Mouse (Mus musculus) layer of hippocampus, postnatal 14 days (tissue): ENCODE measurements around the gene Nadk2. TPM values are rescaled to one million over a fixed set of nuclear protein-coding genes. Genes with fewer than 3 reads are reported as not detected.

ENCODE experiments used
- DNase-seq, 2 experiments: peaks; one replicate each; pipeline ENCODE4 v3.0.0; 2021 to 2022; ENCODE audit warnings: low spot score in 2 of 2, mixed read lengths in 1 of 2
- total RNA-seq, 2 experiments: library from RNA; stranded (reverse); gene quantifications; 2 replicates each; pipeline ENCODE4 v1.2.3; 2021

Gene Nadk2
- total RNA-seq, 2 experiments from 2014 or later = 51.6 to 51.7 TPM

DNA sequence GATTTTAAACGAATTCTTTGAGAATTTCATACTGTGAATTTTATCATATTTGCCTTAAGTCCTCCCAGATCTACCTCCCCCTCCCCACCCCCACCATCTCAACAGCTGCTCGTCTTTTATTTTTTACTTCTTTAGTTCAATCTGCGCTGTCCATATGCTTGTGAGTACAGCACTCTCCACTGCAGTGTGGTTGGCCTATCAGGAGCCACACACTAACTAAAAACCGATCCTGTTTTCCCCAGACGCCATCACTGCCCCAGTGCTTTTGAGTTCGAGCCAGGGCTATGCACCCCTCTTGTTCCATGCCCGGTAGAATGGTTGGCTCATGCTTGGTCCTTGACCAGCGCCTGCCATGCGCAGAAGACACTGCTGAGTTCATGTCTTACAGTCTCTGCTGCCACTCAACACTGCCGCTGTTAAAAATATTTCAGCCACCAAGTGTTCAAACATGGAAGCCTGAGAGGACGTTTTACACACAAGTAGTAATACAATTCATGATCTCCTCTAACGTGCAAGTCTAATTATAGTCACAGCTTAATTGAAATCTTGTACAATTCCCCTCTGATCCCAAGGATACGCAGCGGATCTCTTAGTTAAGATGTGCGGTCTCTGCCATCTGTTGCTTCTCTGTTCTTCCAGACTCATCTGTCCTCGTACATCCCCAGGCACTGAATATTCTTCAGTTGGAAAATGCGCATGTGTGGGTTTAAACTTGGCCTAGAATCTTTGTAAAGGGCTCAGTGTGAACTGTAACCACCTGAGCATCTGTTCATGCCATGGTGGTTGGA, 17.0 kb downstream of the Nadk2 start:
- DNase-seq = no peak

DNA sequence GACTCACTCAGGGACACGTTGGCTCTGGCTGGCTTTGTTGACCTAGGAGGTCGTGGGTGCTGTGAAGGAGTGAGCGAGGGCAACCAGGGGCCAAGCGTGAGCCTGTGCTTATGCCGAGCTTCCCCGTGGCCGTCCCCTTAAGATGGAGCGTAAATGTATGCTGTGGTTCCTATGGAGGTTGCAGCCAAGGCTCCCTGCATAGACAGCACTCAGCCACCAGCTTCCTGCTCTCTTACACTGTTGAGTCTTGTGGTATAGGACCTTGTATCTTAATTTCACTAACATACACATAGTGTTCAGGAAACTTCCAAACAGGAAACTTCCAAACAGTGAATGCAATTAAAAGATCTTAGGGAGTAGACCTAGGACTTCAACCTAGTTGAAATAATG, 17.6 kb downstream of the Nadk2 start:
- no peak for DNase-seq

DNA sequence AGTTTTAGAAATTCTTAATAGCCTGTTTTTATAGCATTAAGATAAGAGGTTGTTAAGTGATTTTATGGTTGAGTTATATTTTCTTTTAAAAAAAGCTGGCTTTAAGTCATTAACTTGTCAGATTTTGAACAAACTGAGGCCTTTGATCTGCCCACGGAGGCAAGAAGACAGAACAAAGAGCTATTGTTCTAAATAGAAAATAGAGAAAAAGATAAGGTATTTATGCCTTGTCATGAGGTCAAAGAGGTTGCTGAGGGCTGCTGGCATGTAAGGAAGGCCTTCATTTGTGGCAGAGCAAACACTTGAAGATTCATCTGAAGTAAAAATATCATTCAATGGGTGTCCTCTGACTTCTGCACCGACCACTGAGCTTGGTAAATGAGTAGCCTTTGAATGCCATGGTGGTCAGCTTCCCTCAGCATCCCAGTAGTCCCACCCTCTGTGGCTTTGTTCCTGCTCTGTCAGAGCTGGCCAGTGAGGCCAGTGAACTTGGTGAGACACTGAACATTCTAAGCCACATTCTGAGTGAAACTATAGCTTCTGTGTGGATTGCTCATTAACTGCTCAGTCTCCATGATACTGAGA, 18.2 kb downstream of the Nadk2 start:
- DNase-seq = no peak

DNA sequence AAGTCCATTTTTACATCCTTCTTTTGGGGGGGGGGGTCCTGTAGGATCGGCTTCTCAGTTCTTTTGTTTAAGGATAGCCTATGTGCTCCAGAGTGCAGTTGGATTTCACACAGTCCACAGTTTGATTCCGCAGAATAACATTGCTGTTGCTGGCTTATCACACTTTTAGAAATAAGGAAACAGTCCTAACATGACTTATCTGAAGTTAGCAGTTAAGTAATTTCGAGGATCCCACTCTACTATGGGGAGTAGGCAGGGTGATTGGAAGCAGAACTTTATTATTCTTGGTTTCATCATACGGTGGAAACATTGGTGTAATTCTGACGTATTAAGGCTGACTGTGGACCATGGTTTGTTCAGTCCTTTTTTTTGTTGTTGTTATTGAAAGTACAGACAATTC, 19.6 kb downstream of the Nadk2 start:
- DNase-seq = no peak

DNA sequence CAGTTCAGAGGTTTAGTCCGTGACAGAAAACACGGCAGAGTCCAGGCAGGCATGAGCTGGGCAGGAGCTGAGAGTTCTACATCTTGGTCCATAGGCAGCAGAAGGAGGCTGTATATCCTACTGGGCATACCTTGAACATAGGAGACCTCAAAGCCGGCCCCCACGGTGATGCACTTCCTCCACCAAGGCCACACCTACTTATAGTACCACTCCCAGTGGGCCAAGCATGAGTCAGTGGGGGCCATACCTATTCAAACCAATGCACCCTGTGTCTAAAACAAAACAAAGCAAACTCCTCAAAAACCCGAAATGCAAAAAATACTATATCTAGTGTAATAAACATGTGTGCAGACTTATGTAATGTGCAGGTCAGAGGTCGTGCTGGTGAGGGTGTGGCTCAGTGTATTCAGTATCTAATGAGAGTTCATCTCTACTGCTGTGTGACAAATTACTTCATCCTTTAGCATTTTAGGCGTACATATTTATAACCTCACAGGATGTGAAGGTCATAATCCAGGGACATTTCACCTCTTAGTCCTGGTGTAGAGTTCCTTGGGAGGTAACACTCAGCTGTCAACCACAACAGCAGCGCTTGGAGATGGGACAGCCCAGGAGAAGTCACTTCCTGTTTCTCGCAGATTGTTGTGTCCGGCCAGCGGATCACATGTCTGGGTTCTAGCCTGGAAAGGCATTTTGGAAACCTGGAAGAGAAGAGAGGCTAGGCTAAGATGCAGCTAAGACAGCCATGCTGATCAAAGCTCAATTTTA, 22.7 kb downstream of the Nadk2 start:
- no peak for DNase-seq

DNA sequence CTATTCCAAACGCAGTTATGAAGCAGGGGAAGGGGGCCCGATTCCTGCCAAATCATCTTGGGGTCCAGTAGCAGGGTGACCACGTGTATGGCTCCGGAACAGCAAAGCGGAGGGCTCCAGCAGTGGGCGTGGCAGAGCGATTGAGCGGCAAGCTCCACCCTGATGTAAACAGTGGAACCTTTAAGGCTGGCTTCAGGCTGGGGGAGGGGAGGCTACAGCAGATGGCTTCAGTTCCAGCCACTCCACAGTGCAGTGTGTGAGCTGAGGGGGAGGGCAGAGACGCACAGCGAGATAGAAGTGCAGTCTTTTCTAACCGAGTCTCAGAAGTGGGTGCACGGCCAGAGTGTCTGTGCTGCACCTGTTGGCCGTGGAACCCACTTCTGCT, 23.3 kb downstream of the Nadk2 start:
- peak; percentile 26 to 49 for DNase-seq

DNA sequence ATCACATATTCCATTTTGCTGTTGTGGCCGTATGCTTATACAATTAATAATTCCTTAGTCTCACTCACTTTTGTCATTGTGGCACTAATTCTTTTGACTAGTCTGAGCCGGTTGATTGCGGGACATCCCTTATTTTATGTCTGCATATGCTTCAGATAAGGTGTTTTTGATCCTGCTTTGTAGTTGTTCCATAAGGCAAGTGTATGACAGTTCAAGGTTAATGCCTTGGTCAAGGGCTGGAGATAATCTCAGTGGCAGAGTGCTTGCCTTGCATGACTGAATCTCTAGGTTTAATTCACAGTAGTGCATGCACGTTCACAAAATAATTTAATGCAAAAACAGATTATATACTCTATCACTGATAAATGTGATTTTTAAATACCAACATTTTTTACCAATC, 25.8 kb downstream of the Nadk2 start:
- no peak for DNase-seq

DNA sequence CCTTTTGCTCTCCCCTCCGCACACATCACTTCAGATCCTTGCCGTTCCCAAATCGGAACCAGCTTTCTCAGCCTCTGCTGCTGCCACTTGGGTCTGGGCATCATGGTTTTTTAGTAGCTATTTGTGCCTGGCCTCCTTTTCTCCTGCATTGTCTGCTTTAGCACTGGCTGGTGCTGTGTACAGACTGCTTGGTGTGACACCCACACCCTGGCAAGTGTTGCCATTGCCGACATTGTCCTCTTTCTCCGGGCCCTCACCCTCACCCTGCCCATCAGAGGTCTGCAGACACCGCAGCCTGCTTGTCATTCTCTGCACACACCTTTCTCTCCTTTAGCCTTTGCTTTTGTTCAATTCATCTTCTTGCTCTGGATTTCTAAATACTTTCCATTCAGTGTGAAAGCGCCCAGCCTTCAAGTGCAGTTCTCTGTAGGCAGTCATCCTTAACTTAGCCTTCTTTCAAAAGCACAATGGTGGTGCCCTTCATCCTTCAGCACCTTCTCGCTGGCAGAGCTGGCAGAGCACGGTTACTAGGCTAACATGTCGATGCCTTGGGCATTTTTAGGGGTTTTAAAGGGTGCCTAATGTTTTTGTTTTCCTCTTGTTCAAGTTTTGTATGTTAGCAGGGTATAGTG, 29.5 kb downstream of the Nadk2 start:
- peak in 1 of 2 experiments; percentile 21 for DNase-seq

DNA sequence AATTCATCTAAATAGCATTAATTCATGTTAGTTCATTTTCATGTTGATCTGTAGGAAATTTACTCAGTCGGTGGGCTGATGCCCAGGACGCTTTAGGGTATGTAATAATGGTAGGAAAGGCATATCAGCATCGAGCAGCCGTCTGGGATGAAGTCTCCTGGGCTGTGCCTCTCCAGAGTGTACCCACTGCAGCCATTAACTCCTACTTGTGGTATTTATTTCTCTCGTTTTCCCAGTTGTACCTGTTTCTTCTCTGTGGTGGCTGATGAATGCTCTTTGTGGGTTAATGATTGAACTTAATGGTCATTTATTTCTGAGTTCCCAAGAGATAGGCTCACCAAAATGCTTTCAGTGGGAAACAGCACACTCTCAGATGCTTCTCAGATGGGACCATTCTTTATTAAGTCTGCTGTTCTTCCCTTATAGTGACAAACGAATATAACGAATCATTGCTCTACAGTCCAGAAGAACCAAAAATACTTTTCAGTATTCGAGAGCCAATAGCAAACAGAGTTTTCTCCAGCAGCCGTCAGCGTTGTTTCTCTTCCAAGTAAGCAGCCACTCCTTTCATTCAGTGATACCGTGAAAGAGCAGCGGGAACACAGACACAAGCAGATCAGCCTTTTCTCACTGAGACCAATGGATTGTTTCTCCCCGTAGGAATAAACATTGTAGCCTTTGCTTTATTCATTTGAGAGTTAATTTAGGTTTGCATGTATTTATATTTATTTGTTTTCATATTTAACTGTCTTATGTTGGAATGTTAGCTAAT, 35.4 kb downstream of the Nadk2 start:
- DNase-seq = no peak

DNA sequence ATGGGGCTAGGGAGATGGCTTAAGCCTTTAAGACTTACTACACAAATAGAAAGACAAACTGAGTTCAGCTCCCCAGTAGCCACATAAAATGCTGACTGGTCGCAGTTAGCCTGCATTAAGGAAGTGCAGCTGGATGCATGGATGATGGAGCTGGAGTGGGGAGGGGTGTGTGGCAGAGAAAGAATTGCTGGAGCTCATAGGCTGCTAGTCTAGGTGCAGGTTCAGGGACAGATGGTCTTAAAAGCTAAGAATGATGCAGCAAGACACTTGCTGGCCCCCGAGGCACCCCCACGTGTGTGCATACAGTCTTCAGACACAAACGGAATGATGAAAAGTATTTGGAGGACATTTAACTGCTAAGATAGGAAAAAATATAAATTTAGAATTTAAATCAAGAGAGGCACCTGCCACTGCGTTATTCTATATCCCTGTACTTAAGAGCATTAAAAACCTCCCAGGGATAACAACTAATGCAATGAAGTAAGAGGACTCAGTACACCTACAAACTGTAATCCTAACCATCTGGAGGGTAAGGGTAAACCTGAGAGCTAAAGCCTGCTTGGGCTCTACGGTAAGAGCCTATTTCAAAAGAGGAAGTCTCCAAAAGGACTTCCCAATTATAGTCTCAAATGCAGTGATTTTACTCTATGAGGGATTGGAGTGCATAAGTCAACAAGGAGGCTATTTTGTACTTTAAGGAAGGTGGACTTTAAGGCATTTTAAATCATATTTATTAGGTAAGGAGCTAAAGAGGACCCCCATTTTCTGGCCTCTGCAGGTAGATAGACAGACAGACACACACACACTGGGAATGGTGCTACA, 39.7 kb downstream of the Nadk2 start:
- no peak for DNase-seq

DNA sequence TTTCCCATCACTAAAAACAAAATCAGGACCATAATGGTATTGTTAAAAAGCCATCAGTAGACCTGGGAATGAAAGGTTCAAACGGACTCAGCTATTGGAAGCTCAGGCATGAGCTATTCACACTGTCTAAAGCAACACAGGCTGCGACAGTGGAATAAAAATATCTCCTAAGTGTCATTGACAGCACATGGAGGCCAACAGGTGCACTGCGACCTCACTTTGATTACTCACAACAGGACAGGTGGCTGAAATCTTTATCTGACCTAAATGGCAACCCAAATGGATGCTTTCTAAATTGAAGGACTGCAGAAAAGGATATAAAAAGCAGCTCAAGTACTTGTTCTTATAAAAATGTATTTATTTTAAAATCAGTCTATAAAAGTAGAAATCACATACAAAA, 40.6 kb downstream of the Nadk2 start:
- DNase-seq = no peak

DNA sequence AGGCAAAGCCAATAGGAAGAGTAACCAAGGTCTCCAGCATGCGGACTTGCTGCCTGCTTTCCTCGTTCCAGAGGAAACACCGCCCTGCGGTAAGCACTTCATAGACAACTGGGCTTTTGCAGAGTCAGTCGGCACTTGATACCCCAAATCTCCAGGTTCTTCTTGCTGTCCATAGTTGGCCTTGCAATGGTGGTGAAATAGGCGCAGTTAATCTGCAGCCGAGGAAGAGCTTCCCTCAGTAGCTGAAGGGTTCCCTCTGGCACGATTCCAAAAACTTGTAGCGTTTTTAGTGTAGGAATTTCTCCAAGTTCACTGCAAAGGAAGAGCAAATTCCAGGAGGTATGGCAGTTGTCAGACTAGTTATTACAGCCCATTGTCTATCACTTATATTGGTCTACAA, 42.5 kb downstream of the Nadk2 start:
- DNase-seq = no peak

DNA sequence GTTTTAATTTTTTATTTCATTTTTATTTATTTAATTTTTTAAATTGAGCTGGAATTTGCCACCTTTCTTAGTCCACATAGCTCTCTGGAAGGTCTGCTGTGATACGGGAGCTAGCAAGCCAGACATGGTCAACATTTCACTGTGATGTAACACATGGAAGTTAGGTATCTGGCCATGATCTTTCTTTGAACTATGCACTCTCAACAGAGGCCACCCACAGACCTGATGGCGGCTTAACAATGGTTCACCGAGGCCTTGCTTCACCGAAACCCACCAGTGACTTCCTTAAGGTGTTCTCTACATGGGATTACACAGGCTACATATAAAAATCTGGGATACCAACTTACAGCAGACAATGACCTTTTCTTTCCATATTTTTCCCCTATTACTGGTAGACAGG, 43.1 kb downstream of the Nadk2 start:
- DNase-seq = no peak

DNA sequence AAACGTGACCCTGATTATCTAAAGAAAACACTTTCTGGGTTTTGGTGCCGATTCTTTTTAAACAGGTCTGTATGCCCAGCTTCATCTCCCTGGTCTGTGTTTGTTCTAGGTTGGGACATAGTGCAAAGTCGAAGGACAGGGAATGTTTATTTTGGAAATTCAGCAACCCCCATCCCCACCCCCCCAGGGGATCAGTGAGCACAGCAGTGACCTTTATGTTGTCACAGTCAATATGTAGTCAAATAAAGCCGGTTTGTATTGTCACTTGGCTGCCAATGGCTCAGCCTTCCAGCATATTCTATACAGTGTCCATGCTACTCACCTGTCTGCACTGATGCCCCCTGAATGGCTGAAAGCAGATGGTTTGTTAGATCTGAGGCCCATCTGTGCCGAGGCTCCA, 43.5 kb downstream of the Nadk2 start:
- DNase-seq = no peak

DNA sequence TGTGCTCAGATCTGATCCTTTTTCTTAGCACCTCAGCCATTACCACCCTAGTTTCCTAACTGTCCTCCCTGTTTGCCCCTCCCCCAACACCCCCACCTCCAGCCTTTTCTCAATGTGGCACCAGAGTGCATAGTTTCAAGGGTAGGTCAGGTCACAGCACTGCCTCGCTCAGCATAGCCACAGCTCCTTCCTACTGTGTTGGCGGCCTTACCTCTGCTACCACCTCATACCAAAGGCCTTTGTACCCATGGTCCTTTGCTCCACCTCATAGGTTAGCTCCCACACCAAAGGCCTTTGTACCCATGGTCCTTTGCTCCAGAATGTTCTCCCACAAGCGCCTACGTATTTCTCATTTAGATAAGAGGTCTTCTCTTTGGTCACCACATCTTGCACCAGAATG, 47.8 kb downstream of the Nadk2 start:
- no peak for DNase-seq

DNA sequence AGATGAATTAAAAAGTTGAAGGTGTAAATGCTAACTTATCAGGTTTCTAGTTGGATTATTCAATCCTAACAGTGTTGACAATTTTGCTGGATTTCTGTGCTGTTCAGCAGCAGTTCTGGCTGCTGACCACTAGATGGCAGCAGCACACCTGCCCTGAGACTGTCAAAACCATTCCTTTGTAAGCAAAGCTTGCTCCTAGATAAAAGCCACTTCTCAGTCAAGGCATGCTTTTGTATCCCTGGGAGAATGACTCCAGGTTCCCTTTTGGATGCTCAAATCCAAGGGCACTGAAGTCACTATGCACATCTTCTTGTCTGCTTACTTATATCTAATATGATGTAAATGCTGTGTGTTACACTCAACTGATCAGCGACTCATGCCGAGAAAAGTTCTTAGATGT, 49.0 kb downstream of the Nadk2 start:
- peak; percentile 43 to 59 for DNase-seq

DNA sequence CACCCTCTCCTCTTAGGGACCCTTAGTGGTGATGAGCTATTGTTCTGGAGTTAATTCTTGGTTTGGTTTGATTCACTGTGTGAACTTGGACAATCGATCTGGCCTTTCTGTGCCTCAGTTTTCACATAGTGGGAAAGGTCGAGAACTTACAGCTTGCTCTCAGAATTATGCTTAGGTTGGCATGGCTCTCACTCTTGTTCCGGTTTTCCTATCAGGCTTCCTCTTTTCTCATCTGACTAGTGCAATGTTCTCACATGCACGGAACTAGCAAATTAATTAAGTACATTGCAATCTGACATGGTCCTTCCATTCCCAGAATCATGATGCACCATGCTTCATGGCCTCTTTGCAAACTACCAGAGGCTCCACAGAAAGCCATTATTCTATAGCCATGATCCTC, 51.9 kb downstream of the Nadk2 start:
- DNase-seq = no peak

DNA sequence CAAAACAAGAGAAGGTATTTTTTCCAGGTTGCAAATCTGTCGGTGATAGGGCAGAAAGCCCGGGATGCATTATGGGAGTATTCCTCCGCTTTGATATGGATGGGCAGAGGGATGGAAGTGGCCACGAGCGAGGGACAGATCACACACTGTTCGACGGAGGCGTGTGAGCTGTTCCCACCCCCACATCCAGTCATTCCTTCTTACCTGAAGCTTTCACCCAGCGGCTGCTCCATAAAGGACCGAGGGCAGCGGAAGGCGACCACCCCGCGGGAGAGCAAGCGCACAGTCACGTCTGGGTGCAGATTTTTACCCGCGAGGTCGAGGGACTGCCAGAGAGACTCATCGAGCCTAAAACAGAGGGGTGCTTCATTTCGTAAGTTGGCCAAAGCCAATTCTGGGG, 53.8 kb downstream of the Nadk2 start:
- no peak for DNase-seq

DNA sequence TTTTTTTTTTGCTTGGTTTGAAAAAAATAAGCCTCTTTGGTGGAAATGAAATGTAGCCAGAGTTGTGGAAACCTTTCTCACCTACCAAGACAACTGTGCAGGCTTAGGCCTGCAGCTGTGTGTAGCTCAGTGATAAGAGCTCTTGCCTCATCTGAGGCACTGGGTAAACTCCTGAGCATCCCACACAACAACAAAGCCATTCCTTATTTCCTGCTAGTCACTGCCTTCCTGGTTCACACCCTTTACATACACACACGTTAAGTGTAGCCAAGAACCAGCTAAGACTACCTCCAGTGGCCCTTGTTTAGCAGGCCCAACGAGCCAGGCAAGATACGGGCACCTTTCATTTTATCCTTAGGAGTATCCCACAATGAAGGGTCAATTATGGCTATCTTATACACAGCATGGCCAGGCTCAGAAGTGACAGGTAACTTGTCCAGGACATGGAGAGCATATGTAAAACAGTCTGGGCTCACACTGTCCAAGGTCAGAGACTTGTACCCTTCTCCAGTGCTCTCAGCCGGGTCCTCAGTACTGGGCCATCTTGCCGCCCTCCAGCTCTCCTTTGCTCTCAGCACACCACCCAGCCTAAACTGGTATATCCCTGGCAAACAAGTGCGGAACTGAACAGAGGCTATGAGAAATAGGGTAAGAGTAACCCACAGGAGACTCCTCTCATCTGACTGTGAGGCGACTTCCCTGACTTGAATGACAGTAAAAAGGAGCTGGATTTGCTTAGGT, 56.2 kb downstream of the Nadk2 start:
- DNase-seq = no peak
